Mouse (Mus musculus) hindbrain, postnatal 0 days (tissue): Measurements from ENCODE around the gene Cox4i1. TPM values are rescaled to one million over a fixed set of nuclear protein-coding genes. Genes with fewer than 3 reads are reported as not detected.

Experiments used
- ATAC-seq: fragments of 200-750 bp; cut with Nextera tagmentation; 2 replicates; pipeline ENCODE4 v1.8.0; 2017; ENCODE audit warnings: mild to moderate bottlenecking, moderate TSS enrichment, moderate library complexity
- DNase-seq: peaks from one replicate; pipeline ENCODE4 v3.0.0-alpha.2; 2015; ENCODE audit warnings: low spot score
- H3K27ac ChIP-seq: fragments of 300-500 bp; sonication (generic); 2 replicates; pipeline ENCODE4 v1.5.1; 2014; ENCODE audit warnings: mild to moderate bottlenecking
- H3K27me3 ChIP-seq: fragments of 300-500 bp; sonication (generic); 2 replicates; pipeline ENCODE4 v1.6.1; 2014; ENCODE audit warnings: low read length, mixed read lengths; ENCODE audit not compliant: insufficient read depth
- H3K36me3 ChIP-seq: fragments of 300-500 bp; sonication (generic); 2 replicates; pipeline ENCODE4 v1.6.1; 2014; ENCODE audit warnings: low read length, mixed read lengths; ENCODE audit not compliant: insufficient read depth
- H3K4me1 ChIP-seq: fragments of 300-500 bp; sonication (generic); 2 replicates; pipeline ENCODE4 v1.6.1; 2014; ENCODE audit warnings: antibody characterized with exemption, low read length, mixed read lengths; ENCODE audit not compliant: insufficient read depth
- H3K4me2 ChIP-seq: fragments of 300-500 bp; sonication (generic); 2 replicates; pipeline ENCODE4 v1.6.1; 2014; ENCODE audit warnings: low read depth, mild to moderate bottlenecking, low read length, moderate library complexity, mixed read lengths
- H3K4me3 ChIP-seq: fragments of 300-500 bp; sonication (generic); 2 replicates; pipeline ENCODE4 v1.5.1; 2014; ENCODE audit warnings: low read length
- H3K9ac ChIP-seq: fragments of 300-500 bp; sonication (generic); replicated peaks from 2 replicates; pipeline ENCODE4 v1.6.1; 2014; ENCODE audit warnings: mild to moderate bottlenecking, low read length, moderate library complexity, mixed read lengths
- H3K9me3 ChIP-seq: fragments of 300-500 bp; sonication (generic); 2 replicates; pipeline ENCODE4 v1.6.1; 2016; ENCODE audit warnings: low read length, mixed read lengths
- CTCF ChIP-seq: IDR thresholded peaks from 2 replicates; pipeline ENCODE4 v1.5.1; 2016; ENCODE audit warnings: antibody characterized with exemption, control low read depth, low read depth
- whole genome bisulfite sequencing: fragments of 180-500 bp; shearing (Covaris S2); extraction: QIAGEN DNeasy Blood & Tissue Kit; methylation state at CpG from one replicate; pipeline ENCODE4 v1.1.7; 2014; 5-methylcytosine and 5-hydroxymethylcytosine counted together
- polyA plus RNA-seq: library from polyadenylated mRNA; unstranded; fragments of >200 nt; fragmentation: Nextera tagmentation; extraction: Ambion mirVana; gene quantifications from 2 replicates; pipeline ENCODE4 v1.2.1, GENCODE M21; 2015
- total RNA-seq: library from RNA; depleted of rRNA; stranded (reverse); fragments of >200 nt; gene quantifications from 2 replicates; pipeline ENCODE4 v1.2.3, GENCODE M21; 2014

Cox4i1 gene
- total and polyA plus RNA-seq, 2 experiments from 2014 or later: 545 to 1,662 TPM

GRCm38 (mm10) chr8:120657415-120657814 lies 10.6 kb upstream of the Cox4i1 start:
- peak; percentile 48 for DNase-seq
- TF ChIP-seq CTCF: no peak
- ATAC-seq: peak; percentile 80

GRCm38 (mm10) chr8:120664566-120664965 lies 3.5 kb upstream of the Cox4i1 start:
- Histone ChIP-seq H3K27me3 (no peaks in the 10 kb centered on the region), H3K36me3 (no peaks in the 10 kb centered on the region), H3K9me3 (no peaks in the 10 kb centered on the region), H3K4me3 (no peak overlapping the region), H3K4me1 (peaks cover 27% of the 10 kb centered on the region), H3K27ac (peak overlapping the region; percentile 56; the same call in 1 of the 2 replicates), H3K9ac (no peak overlapping the region), H3K4me2 (peak overlapping the region; percentile 25; the same call in 1 of the 2 replicates)
- WGBS: 59% methylated on average over 6 of the region's 6 CpGs
- TF ChIP-seq CTCF: no peak
- ATAC-seq: no peak
- peak; percentile 31 for DNase-seq

More at GRCm38 (mm10) chr8:120657415-120657814, 10.6 kb upstream of the Cox4i1 start:
- 69% methylated on average over 8 of the region's 8 CpGs for whole genome bisulfite sequencing
- H3K36me3 ChIP-seq: peaks cover 37% of the 10 kb centered on the region; the same call in 1 of the 2 replicates
- H3K9ac ChIP-seq: no peak overlapping the region
- no peaks in the 10 kb centered on the region for H3K27me3 ChIP-seq
- peaks cover 3% of the 10 kb centered on the region; the same call in 1 of the 2 replicates for H3K4me1 ChIP-seq
- no peaks in the 10 kb centered on the region for H3K9me3 ChIP-seq
- no peak overlapping the region for H3K4me3 ChIP-seq
- H3K27ac ChIP-seq: peak overlapping the region; percentile 17; the same call in 1 of the 2 replicates
- no peak overlapping the region for H3K4me2 ChIP-seq

GRCm38 (mm10) chr8:120665726-120666455 lies 2.1 kb upstream of the Cox4i1 start:
- 65% methylated on average over 3 of the region's 3 CpGs for WGBS
- H3K4me2 ChIP-seq: peak overlapping the region; percentile 88
- H3K36me3 ChIP-seq: peaks cover 5% of the 10 kb centered on the region; the same call in 1 of the 2 replicates
- peaks cover 27% of the 10 kb centered on the region for H3K4me1 ChIP-seq
- H3K9ac ChIP-seq: peak overlapping the region; percentile 81; the same call in 1 of the 2 replicates
- H3K9me3 ChIP-seq: no peaks in the 10 kb centered on the region
- DNase-seq (peak; percentile 22), ATAC-seq (no peak)
- peak overlapping the region; percentile 64; the same call in 1 of the 2 replicates for H3K27ac ChIP-seq
- H3K4me3 ChIP-seq: peak overlapping the region; percentile 89
- TF ChIP-seq CTCF: peak; percentile 52
- H3K27me3 ChIP-seq: no peaks in the 10 kb centered on the region

GRCm38 (mm10) chr8:120666807-120667470 lies 1.1 kb upstream of the Cox4i1 start:
- Histone ChIP-seq H3K27me3 (no peaks in the 10 kb centered on the region), H3K9me3 (no peaks in the 10 kb centered on the region), H3K36me3 (peaks cover 13% of the 10 kb centered on the region; the same call in 1 of the 2 replicates), H3K4me1 (peaks cover 27% of the 10 kb centered on the region), H3K9ac (peak overlapping the region; percentile 81), H3K4me3 (peak overlapping the region; percentile 89), H3K4me2 (peak overlapping the region; percentile 88), H3K27ac (peak overlapping the region; percentile 94)
- ATAC-seq (no peak), DNase-seq (no peak)
- no peak for TF ChIP-seq CTCF
- 2% methylated on average over 17 of the region's 17 CpGs for WGBS

GRCm38 (mm10) chr8:120668374-120668905 lies 418 bp downstream of the Cox4i1 start, which contains the start of gene Emc8:
Emc8 (minus strand) TSS chr8:120668573.
- Histone ChIP-seq H3K4me3 (peak within 1 kb of the TSS; percentile 89), H3K4me1 (peaks cover 27% of the 10 kb centered on the region), H3K9me3 (no peaks in the 10 kb centered on the region), H3K9ac (peak within 1 kb of the TSS; percentile 81), H3K27me3 (no peaks in the 10 kb centered on the region), H3K4me2 (peak within 1 kb of the TSS; percentile 88), H3K27ac (peak within 1 kb of the TSS; percentile 94), H3K36me3 (peaks cover 28% of the 10 kb centered on the region)
- no peak for TF ChIP-seq CTCF
- WGBS: 2% methylated on average over 46 of the region's 51 CpGs
- DNase-seq (no peak), ATAC-seq (no peak; the same call in 1 of the 2 replicates)

GRCm38 (mm10) chr8:120671775-120672174 lies 3.8 kb downstream of the Cox4i1 start:
- Histone ChIP-seq H3K4me2 (no peak overlapping the region), H3K9me3 (no peaks in the 10 kb centered on the region), H3K27ac (no peak overlapping the region), H3K36me3 (peaks cover 35% of the 10 kb centered on the region), H3K27me3 (no peaks in the 10 kb centered on the region), H3K4me3 (no peak overlapping the region), H3K4me1 (peaks cover 3% of the 10 kb centered on the region), H3K9ac (no peak overlapping the region)
- TF ChIP-seq CTCF: no peak
- no peak for DNase-seq
- 47% methylated on average over 6 of the region's 6 CpGs for WGBS
- ATAC-seq: no peak
